Mouse (Mus musculus) erythroblast, embryonic 14.5 days (primary cell): Measurements from ENCODE around the gene Hist1h3d. TPM values are rescaled to one million over a fixed set of nuclear protein-coding genes. Genes with fewer than 3 reads are reported as not detected.

ENCODE experiments used
- H3K27me3 ChIP-seq: 2 replicates; pipeline ENCODE4 v1.6.1; 2012; ENCODE audit warnings: inconsistent platforms; ENCODE audit not compliant: control insufficient read depth
- H3K36me3 ChIP-seq: 2 replicates; pipeline ENCODE4 v1.6.1; 2012; ENCODE audit warnings: mild to moderate bottlenecking, inconsistent platforms; ENCODE audit not compliant: control insufficient read depth
- H3K4me1 ChIP-seq: 2 replicates; pipeline ENCODE4 v1.6.1; 2012; ENCODE audit warnings: inconsistent platforms; ENCODE audit not compliant: control insufficient read depth
- H3K4me3 ChIP-seq: replicated peaks from 2 replicates; pipeline ENCODE3; 2012; ENCODE audit warnings: moderate library complexity, mild to moderate bottlenecking, inconsistent platforms
- H3K9me3 ChIP-seq: 2 replicates; pipeline ENCODE4 v1.6.1; 2012; ENCODE audit warnings: low read length, inconsistent platforms, mixed read lengths; ENCODE audit not compliant: control insufficient read depth
- GATA1 ChIP-seq: IDR thresholded peaks from 2 replicates; pipeline ENCODE4 v1.6.1; 2012; ENCODE audit warnings: low read length, inconsistent platforms, mixed read lengths
- TAL1 ChIP-seq: IDR thresholded peaks from 3 replicates; pipeline ENCODE4 v1.6.1; 2012; ENCODE audit warnings: low read length, inconsistent platforms, mixed read lengths
- polyA plus RNA-seq: library from polyadenylated mRNA; stranded (reverse); fragments of >175 nt; gene quantifications from 2 replicates; pipeline ENCODE4 v1.2.3, GENCODE M21; 2012

Hist1h3d gene
- polyA plus RNA-seq, 1 experiment = 4.7 TPM

DNA sequence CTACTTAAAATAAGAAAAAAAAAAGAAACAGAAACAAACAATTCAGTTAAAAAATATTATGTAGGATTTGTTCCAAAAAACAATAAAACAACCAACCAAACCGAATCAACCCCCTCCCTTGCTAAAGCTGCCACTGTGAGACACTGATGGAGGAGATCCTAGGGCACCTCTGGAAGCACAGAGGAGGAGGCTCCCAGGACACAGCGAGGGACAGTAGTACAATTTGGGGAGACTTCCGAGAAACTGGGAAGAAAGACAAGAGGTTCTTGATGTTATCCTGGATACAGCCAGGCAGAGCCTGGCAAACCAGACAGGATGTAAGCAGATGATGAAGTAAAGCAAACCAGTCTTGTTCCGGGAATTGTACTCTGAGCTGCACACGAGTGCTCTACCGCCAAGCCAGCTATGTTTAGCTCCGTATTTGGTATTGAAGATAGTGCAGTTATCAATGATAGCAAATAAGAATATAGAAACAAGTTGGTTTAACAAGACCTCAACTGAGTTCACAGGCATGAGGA, 27.7 kb downstream of the Hist1h3d start:
- H3K36me3 ChIP-seq = peaks cover 27% of the 10 kb centered on the region
- H3K9me3 ChIP-seq = peaks cover 4% of the 10 kb centered on the region
- H3K4me1 ChIP-seq = peaks cover 44% of the 10 kb centered on the region
- no peaks in the 10 kb centered on the region for H3K27me3 ChIP-seq
- TF ChIP-seq GATA1 (no peak), TAL1 (no peak)
- no peak overlapping the region for H3K4me3 ChIP-seq

DNA sequence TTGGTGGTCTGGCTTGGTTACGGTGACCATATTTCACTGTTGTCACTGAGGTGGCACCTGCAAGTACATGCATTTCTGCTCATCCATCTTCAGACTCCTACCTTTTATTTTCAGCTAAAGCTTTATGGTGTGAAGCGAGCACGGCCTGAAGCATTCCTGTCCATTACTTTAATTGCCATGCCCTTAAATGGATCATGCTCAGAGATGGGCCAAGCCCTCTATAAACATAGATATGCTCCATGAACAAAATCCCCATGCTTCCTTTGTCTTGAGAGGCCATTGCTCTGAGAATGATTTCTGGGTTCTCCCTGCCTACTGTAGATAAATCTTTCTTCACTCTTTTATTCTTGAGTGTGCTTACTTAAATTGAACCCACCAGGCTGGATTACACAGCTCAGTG, 28.9 kb downstream of the Hist1h3d start:
- peaks cover 47% of the 10 kb centered on the region for H3K4me1 ChIP-seq
- H3K4me3 ChIP-seq = no peak overlapping the region
- no peaks in the 10 kb centered on the region for H3K27me3 ChIP-seq
- peaks cover 4% of the 10 kb centered on the region for H3K9me3 ChIP-seq
- TF ChIP-seq GATA1 = no peak
- TF ChIP-seq TAL1 = no peak
- peaks cover 29% of the 10 kb centered on the region for H3K36me3 ChIP-seq

DNA sequence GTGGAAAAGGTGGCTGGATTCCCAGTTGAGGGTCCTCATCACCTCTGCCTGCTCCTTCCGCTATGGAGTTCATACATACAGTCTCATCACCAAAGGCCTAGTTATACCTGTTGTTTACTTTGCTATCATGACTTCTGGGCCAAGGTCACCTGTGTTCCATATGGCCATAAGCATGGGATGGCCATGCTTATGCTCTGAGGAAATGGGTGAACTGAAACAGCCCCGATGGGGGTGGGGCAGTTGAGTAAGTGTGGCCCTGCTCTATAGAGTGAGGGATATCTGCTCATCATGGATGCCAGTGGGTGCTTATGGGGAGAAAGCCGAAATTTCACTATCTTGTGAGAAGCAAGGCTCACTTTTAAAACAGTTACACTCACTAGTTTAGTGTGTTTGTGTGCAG, 29.5 kb downstream of the Hist1h3d start:
- Histone ChIP-seq H3K9me3 (peaks cover 4% of the 10 kb centered on the region), H3K36me3 (peaks cover 29% of the 10 kb centered on the region), H3K27me3 (no peaks in the 10 kb centered on the region), H3K4me1 (peaks cover 53% of the 10 kb centered on the region), H3K4me3 (no peak overlapping the region)
- TF ChIP-seq TAL1 (no peak), GATA1 (no peak)

DNA sequence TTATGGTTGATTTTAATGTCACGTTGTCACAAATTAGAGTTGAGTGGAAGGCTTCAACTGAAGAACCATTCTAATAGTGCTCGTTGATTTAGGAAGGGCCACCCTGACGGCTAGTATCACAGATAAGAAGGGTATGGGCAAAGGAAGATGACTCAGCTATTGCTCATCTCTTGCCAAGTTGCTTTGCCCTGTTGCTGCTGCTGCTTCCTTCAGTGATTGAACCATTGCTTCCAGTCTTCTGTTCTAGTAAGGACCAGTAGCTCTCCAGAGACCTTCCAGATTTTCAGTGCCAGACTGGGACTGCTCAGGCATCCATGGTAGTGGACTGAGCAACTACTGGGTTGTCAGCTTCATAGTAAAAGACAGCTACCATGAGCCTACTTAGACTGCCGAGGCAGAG, 33.6 kb downstream of the Hist1h3d start:
- Histone ChIP-seq H3K4me3 (peak overlapping the region; percentile 43), H3K4me1 (peaks cover 45% of the 10 kb centered on the region), H3K36me3 (peaks cover 51% of the 10 kb centered on the region), H3K27me3 (no peaks in the 10 kb centered on the region), H3K9me3 (no peaks in the 10 kb centered on the region)
- TF ChIP-seq TAL1 = no peak
- peak; percentile 56; the same call in 1 of the 2 replicates for TF ChIP-seq GATA1

DNA sequence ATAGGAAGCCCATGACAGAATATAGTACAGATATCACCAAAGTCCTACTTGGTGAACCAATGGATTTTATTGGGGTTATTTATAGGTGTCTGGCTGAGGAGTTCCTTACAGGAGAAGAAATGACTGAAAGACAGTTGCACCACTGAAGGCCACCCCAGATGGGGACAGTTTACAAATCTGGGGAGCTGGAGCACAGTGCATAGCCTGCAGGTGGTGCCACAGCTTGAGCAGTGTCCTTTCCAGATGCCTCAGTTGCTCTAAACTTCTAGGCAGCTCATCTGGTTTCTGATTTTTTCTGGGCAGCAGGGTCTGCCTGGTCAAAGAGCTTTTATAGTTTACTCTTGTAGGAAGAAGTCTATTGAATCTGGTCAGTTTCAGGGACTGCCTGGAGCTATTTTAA, 34.3 kb downstream of the Hist1h3d start:
- Histone ChIP-seq H3K9me3 (no peaks in the 10 kb centered on the region), H3K4me3 (peak overlapping the region; percentile 25), H3K4me1 (peaks cover 41% of the 10 kb centered on the region), H3K27me3 (no peaks in the 10 kb centered on the region), H3K36me3 (peaks cover 56% of the 10 kb centered on the region)
- TF ChIP-seq GATA1 (no peak), TAL1 (no peak)

DNA sequence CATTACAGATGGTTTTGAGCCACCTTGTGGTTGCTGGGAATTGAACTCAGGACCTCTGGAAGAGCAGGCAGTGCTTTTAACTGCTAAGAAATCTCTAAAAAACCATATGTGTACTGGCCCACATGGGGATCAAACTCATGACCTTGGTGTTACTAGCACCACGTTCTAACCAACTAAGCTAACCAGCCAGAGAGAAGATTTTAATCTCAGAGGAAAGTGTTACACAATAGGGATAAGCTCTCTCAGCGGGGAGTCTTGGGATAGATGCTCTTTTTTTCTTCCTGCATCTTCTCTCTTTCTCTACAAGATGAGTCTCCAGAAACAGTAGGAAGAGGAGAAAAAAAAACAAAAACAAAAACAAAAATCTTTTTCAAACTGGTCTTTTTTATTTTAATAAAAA, 34.8 kb downstream of the Hist1h3d start:
- Histone ChIP-seq H3K36me3 (peaks cover 55% of the 10 kb centered on the region), H3K4me1 (peaks cover 36% of the 10 kb centered on the region), H3K9me3 (no peaks in the 10 kb centered on the region), H3K27me3 (no peaks in the 10 kb centered on the region), H3K4me3 (no peak overlapping the region)
- TF ChIP-seq GATA1 (no peak), TAL1 (no peak)

DNA sequence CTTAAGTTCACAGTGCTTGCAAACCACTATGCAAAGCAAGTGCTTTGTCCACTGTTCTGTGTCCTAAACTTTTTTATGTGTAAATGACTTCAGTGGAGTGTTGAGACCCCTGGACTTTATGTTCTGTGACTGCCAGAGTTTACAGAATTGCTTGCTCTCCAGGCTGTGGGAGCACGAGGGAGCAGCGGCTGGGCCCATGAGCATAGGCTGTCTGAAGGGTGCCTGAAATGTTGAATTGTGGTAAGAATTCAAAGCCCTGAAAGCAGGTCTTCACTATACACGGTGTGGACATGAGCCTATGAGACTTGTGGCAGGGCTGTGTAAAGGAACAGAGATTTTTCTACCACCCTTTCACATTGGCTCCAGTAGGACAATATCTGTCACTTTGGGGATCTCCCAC, 36.1 kb downstream of the Hist1h3d start:
- TF ChIP-seq TAL1 = no peak
- no peak for TF ChIP-seq GATA1
- Histone ChIP-seq H3K9me3 (no peaks in the 10 kb centered on the region), H3K36me3 (peaks cover 53% of the 10 kb centered on the region), H3K4me1 (peaks cover 34% of the 10 kb centered on the region), H3K27me3 (no peaks in the 10 kb centered on the region), H3K4me3 (no peak overlapping the region)

DNA sequence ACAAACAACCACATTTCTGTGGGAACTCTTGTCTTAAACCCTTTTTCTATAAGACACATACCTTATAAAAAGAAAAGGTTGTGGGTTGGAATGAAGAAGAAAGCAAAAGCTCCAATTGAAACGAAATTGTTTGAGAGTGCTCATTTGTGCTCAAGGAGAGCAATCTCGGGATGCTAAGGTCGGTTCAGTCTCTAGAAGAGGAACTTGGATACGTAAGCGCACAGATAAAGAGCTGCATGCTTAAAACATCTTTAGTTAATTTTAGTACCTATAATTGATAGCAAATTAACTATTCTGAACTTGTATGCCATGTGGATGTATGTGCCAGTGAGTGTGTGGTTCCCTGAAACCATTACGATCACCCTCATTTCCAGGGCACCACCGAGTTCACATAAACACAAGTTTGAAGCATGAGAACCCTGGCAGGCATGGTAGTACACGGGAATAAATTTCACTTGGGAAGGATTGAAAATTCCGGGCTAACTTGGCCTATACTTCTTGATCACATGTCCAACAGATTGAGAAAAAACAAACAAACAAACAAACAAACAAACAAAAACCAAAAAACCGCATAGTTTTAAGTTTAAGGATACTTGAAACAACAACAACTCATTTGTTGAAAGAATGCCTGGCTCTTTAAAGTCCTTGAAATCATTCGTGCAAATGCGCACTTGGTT, 44.6 kb downstream of the Hist1h3d start:
- TF ChIP-seq TAL1 (no peak), GATA1 (no peak)
- Histone ChIP-seq H3K36me3 (peaks cover 15% of the 10 kb centered on the region), H3K4me1 (peaks cover 48% of the 10 kb centered on the region), H3K4me3 (peak overlapping the region; percentile 65), H3K9me3 (no peaks in the 10 kb centered on the region), H3K27me3 (peaks cover 9% of the 10 kb centered on the region)

DNA sequence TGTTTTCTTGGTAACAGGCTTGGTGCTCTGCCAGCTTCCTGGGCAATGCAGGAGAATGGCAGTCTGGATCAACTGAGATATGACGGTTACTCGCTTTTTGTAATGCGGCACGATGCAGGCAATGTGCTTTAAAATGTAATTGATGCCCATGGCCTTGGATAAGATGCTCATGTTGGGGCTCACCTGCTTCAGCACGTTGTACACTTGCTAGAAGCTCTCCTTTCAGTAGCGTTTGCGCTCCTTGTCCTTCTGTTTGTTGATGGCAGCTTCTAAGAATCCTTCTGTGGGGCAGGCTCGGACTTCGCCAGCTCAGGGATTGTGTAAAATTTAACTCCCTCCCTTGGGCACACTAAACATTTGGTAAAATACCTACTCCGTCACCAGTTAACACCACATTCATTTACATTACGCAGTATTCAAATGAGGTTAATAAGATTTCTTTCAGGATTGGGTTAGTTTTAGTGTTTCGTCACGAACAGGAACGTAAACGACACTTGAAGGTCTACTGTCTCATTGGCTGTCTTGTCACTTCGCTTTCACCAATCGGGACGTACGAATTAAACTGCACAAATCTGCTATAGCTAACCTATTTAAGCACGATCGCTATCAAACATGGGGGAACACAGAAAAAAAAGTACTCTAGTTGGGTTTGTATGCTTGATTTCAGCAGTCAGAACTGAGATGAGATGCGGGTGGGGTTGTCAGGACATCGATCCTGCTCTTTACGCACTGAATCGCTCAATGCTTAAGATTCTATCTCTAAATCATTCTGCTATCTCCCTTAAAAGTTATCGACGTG, 45.4 kb downstream of the Hist1h3d start, which contains the start of gene Hist1h2be:
Hist1h2be (minus strand) TSS at position 392 of the 799 bp plus-strand sequence.
- Histone ChIP-seq H3K36me3 (peaks cover 10% of the 10 kb centered on the region), H3K4me3 (peak within 1 kb of the TSS; percentile 65), H3K4me1 (peaks cover 46% of the 10 kb centered on the region), H3K27me3 (peaks cover 17% of the 10 kb centered on the region), H3K9me3 (no peaks in the 10 kb centered on the region)
- TF ChIP-seq TAL1 (no peak), GATA1 (peak; percentile 49; the same call in 1 of the 2 replicates)
